Mouse (Mus musculus): Measurements from ENCODE around the gene Numbl.

GRCm38 (mm10) chr7:27311651-27312284 is 53.5 kb downstream of the Numbl start:
- TF ChIP-seq POLR2A (IDR thresholded peaks at IDR 0.05; ENCODE audit: extremely low read depth, insufficient read depth, low read length) (no peak), CTCF (IDR thresholded peaks at IDR 0.05; ENCODE audit: extremely low read depth, insufficient read depth, low read length) (no peak)
